Mouse (Mus musculus): Measurements from ENCODE around the gene Wrap73.

DNA sequence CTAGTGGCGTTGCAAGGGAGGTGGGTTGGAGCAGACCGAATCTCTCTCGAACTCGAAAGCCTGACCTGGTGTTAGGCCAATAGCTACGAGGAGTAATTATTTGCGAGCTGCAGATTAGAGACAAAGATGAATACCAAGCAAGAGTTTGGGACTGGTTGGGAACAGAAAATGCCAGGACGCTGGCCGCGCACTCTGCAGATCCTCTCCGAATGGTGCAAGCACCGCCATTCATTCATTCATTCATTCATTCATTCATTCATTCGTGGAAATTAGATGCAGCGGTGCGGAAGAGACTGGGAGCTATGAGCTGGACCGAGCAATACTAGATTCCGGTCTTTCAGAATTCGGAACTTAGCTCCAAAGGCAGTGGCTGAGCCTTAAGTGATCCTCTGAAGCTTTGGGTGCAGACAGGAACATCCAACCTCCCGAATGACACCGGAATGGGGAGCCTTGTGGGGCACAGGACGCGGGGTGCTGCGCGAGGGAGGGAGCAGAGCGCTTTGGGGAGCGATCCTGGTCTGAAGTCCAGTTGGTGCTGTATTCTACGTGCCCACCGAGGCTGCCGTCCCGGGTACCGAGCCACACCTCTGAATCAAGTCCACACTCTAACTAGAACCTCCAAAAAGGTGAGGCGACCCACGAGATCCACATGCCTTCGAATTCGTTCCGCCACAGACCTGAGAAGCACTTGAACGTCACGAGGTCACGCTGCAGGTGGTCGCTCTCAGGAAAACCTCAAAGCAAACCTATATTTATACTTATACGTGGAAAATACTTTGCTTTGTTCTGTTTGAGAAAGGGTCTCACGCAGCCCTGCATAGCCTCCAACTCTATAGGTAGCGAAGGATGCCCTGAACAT lies 934 bp upstream of the Wrap73 start:
- TF ChIP-seq CTCF (IDR thresholded peaks at IDR 0.05; ENCODE audit: control insufficient read depth, insufficient read depth, insufficient replicate concordance, low read depth, low read length) (no peak), POLR2A (IDR thresholded peaks at IDR 0.05; ENCODE audit: control insufficient read depth, low read depth, low read length) (no peak)

Data from testis, adult 2 months (tissue).